Mouse (Mus musculus) embryonic facial prominence, embryonic 14.5 days (tissue): ENCODE measurements around the gene Cdk20. TPM values are rescaled to one million over a fixed set of nuclear protein-coding genes. Genes with fewer than 3 reads are reported as not detected.
"Not testable (repeated sequence)": the region's sequence is repeated elsewhere in the genome, so short reads cannot be mapped to it uniquely, and the experiment has no call there.

Source experiments
- ATAC-seq: fragments of 200-750 bp; cut with Nextera tagmentation; 2 replicates; pipeline ENCODE4 v1.8.0; 2017; ENCODE audit warnings: low read depth, moderate number of reproducible peaks, moderate TSS enrichment
- DNase-seq: peaks from one replicate; pipeline ENCODE4 v3.0.0-alpha.2; 2015; ENCODE audit warnings: low spot score
- H3K27ac ChIP-seq: fragments of 300-500 bp; sonication (generic); replicated peaks from 2 replicates; pipeline ENCODE4 v1.5.1; 2014; ENCODE audit warnings: low read depth, mild to moderate bottlenecking, low read length, moderate library complexity
- H3K27me3 ChIP-seq: fragments of 300-500 bp; sonication (generic); replicated peaks from 2 replicates; pipeline ENCODE4 v1.6.1; 2014; ENCODE audit warnings: low read length; ENCODE audit not compliant: control insufficient read depth, insufficient read depth
- H3K36me3 ChIP-seq: fragments of 300-500 bp; sonication (generic); 2 replicates; pipeline ENCODE4 v1.6.1; 2014; ENCODE audit warnings: low read length, mixed read lengths; ENCODE audit not compliant: control insufficient read depth, insufficient read depth
- H3K4me1 ChIP-seq: fragments of 300-500 bp; sonication (generic); 2 replicates; pipeline ENCODE4 v1.6.1; 2014; ENCODE audit warnings: antibody characterized with exemption, low read length; ENCODE audit not compliant: control insufficient read depth, insufficient read depth
- H3K4me2 ChIP-seq: fragments of 300-500 bp; sonication (generic); 2 replicates; pipeline ENCODE4 v1.6.1; 2014; ENCODE audit warnings: low read depth, mild to moderate bottlenecking, low read length, moderate library complexity, mixed read lengths
- H3K4me3 ChIP-seq: fragments of 300-500 bp; sonication (generic); 2 replicates; pipeline ENCODE4 v1.5.1; 2014; ENCODE audit warnings: low read depth, mild to moderate bottlenecking, low read length
- H3K9ac ChIP-seq: fragments of 300-500 bp; sonication (generic); 2 replicates; pipeline ENCODE4 v1.6.1; 2014; ENCODE audit warnings: low read depth, mild to moderate bottlenecking, low read length, moderate library complexity, mixed read lengths
- H3K9me3 ChIP-seq: fragments of 300-500 bp; sonication (generic); 2 replicates; pipeline ENCODE4 v1.6.1; 2016; ENCODE audit warnings: low read length; ENCODE audit not compliant: control insufficient read depth
- WGBS: fragments of 180-500 bp; shearing (Covaris S2); extraction: QIAGEN DNeasy Blood & Tissue Kit; methylation state at CpG from one replicate; pipeline ENCODE4 v1.1.7; 2014; 5-methylcytosine and 5-hydroxymethylcytosine counted together
- polyA plus RNA-seq: library from polyadenylated mRNA; unstranded; fragments of >200 nt; fragmentation: Nextera tagmentation; extraction: Ambion mirVana; gene quantifications from 2 replicates; pipeline ENCODE4 v1.2.1, GENCODE M21; 2014

Gene Cdk20
- polyA plus RNA-seq, 1 experiment from 2014 or later, result 11.6 TPM

GRCm38 (mm10) chr13:64450001-64450794, 18.1 kb downstream of the Cdk20 start:
- ATAC-seq (no peak), DNase-seq (no peak)
- H3K4me2 ChIP-seq, result no peak overlapping the region

DNA sequence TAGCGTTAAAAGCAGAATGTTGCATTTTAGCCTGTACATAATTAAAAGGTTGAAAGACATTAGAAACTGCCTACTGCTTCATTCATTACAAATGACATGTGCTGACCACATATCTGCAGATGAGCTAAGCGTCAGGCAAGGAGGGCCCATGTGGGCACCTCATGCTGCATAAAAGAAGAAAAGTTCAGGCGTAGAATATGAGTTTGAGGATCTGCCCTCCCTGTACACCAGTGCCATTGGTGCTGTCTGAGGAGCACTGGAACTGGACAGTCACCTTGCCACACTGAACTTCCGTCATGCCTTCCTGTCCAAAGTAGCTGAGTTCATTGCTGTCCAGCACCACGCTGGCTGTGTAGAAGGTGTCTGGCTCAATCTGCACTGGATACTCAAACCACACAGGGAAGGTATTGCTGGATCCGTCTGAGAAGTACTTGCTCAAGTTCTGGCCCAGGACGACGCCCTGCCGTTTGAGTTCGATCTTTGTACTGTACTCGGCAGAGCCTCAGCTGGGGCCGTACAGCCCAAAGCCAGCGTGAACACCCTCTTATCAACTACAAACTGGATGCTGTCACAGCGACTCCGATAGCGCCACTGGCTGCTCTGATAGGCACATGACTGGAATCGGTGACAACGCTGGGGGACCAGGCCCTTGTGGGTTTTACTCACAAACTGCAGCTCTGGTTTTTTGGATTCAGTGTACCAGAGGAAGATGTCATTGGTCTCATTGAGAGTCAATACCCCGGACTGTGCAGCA, 25.3 kb downstream of the Cdk20 start:
- not testable (repeated sequence) for H3K27me3 ChIP-seq, H3K27ac ChIP-seq, H3K4me3 ChIP-seq, H3K4me2 ChIP-seq, H3K4me1 ChIP-seq, H3K9me3 ChIP-seq, H3K36me3 ChIP-seq, ATAC-seq, DNase-seq, H3K9ac ChIP-seq
- 89% methylated on average over 19 of the region's 19 CpGs for WGBS

More at GRCm38 (mm10) chr13:64450001-64450794, 18.1 kb downstream of the Cdk20 start:
- Histone ChIP-seq H3K9me3 (no peaks in the 10 kb centered on the region), H3K4me3 (no peak overlapping the region), H3K27me3 (no peaks in the 10 kb centered on the region), H3K9ac (no peak overlapping the region), H3K36me3 (no peaks in the 10 kb centered on the region), H3K27ac (no peak overlapping the region), H3K4me1 (no peaks in the 10 kb centered on the region)
- WGBS, result 75% methylated on average over 7 of the region's 7 CpGs

- 90% methylated on average over 14 of the region's 14 CpGs for WGBS
- H3K4me3 ChIP-seq, result no peak overlapping the region
Observed at GRCm38 (mm10) chr13:64458181-64458580, 26.1 kb downstream of the Cdk20 start.

DNA sequence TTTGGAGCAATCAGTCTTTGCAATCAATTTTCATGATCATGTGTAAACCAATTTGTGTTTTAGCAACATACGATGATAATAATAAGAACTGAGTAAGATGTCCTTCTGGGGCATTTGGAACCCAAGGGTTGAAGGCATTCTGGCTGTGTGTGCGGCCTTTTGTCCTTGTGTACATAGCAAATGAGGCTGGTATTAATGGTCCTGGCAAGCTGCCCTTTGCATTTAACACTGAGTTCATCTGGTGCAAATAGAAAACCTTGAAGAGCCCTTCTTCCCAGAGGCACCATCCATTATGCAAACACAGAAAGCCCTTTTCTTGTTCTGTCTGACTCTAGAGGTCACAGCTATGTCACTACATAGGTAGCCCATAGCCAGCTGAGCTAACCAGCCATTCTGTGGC, 30.5 kb downstream of the Cdk20 start:
- DNase-seq (no peak), ATAC-seq (no peak)
- H3K36me3 ChIP-seq, result no peaks in the 10 kb centered on the region
- WGBS, result 88% methylated on average over 2 of the region's 2 CpGs
- H3K9ac ChIP-seq, result no peak overlapping the region
- H3K27ac ChIP-seq, result no peak overlapping the region
- no peak overlapping the region for H3K4me3 ChIP-seq
- H3K4me1 ChIP-seq, result no peaks in the 10 kb centered on the region
- peaks cover 8% of the 10 kb centered on the region for H3K9me3 ChIP-seq
- no peaks in the 10 kb centered on the region for H3K27me3 ChIP-seq
- no peak overlapping the region for H3K4me2 ChIP-seq

More at GRCm38 (mm10) chr13:64458181-64458580, 26.1 kb downstream of the Cdk20 start:
- H3K4me2 ChIP-seq, result no peak overlapping the region
- H3K4me1 ChIP-seq, result no peaks in the 10 kb centered on the region
- no peak for DNase-seq
- H3K9me3 ChIP-seq, result peaks cover 8% of the 10 kb centered on the region
- no peaks in the 10 kb centered on the region for H3K36me3 ChIP-seq
- no peak overlapping the region for H3K27ac ChIP-seq
- ATAC-seq, result no peak
- no peaks in the 10 kb centered on the region for H3K27me3 ChIP-seq
- no peak overlapping the region for H3K9ac ChIP-seq

- DNase-seq (peak; percentile 22), ATAC-seq (no peak)
- Histone ChIP-seq H3K9me3 (peaks cover 8% of the 10 kb centered on the region), H3K4me2 (no peak overlapping the region), H3K27ac (no peak overlapping the region), H3K36me3 (no peaks in the 10 kb centered on the region), H3K9ac (no peak overlapping the region), H3K27me3 (no peaks in the 10 kb centered on the region), H3K4me1 (no peaks in the 10 kb centered on the region), H3K4me3 (no peak overlapping the region)
- 57% methylated on average over 9 of the region's 9 CpGs for WGBS
Observed at GRCm38 (mm10) chr13:64465166-64465565, 33.1 kb downstream of the Cdk20 start.

- Histone ChIP-seq H3K4me1 (no peaks in the 10 kb centered on the region), H3K9me3 (no peaks in the 10 kb centered on the region), H3K27me3 (no peaks in the 10 kb centered on the region), H3K36me3 (no peaks in the 10 kb centered on the region), H3K9ac (no peak overlapping the region), H3K4me3 (no peak overlapping the region), H3K27ac (no peak overlapping the region), H3K4me2 (no peak overlapping the region)
- WGBS, result 55% methylated on average over 6 of the region's 6 CpGs
- ATAC-seq, result no peak
- peak; percentile 57 for DNase-seq
Observed at GRCm38 (mm10) chr13:64467886-64468285, 35.8 kb downstream of the Cdk20 start.

- no peaks in the 10 kb centered on the region for H3K27me3 ChIP-seq
- no peak overlapping the region for H3K4me2 ChIP-seq
- 63% methylated on average over 4 of the region's 4 CpGs for WGBS
- H3K4me1 ChIP-seq, result no peaks in the 10 kb centered on the region
- ATAC-seq (no peak), DNase-seq (no peak)
- H3K9ac ChIP-seq, result no peak overlapping the region
- no peaks in the 10 kb centered on the region for H3K9me3 ChIP-seq
- no peaks in the 10 kb centered on the region for H3K36me3 ChIP-seq
- no peak overlapping the region for H3K27ac ChIP-seq
- H3K4me3 ChIP-seq, result no peak overlapping the region
Observed at GRCm38 (mm10) chr13:64477968-64478367, 45.9 kb downstream of the Cdk20 start.

DNA sequence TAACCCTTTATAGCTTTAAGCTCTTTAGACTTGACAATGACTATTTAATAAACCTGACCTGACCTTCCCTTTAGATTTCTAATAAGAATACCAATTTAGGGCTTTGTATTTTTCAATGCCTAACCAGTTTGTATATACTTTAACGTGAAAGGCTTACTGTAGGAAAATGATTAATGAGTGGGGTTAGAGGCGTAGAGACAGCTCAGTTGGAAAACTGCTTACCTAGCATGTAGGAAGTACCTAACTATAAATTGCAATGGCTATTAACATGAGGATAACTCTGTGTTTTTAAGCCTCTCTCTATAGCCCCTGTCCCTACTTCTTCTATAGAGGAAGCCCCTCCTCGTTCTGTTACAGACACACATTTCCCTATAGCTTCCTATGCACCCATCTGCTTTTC, 47.8 kb downstream of the Cdk20 start:
- Histone ChIP-seq H3K27me3 (no peaks in the 10 kb centered on the region), H3K4me2 (no peak overlapping the region), H3K27ac (no peak overlapping the region), H3K36me3 (no peaks in the 10 kb centered on the region), H3K4me1 (no peaks in the 10 kb centered on the region), H3K4me3 (no peak overlapping the region), H3K9ac (no peak overlapping the region), H3K9me3 (no peaks in the 10 kb centered on the region)
- no peak for DNase-seq
- WGBS, result 78% methylated on average over 3 of the region's 3 CpGs
- no peak for ATAC-seq
